Mouse (Mus musculus) kidney, embryonic 14.5 days (tissue): ENCODE measurements around the gene Glmp. TPM values are rescaled to one million over a fixed set of nuclear protein-coding genes. Genes with fewer than 3 reads are reported as not detected.

Experiments
- ATAC-seq: fragments of 200-750 bp; cut with Nextera tagmentation; 2 replicates; pipeline ENCODE4 v1.8.0; 2017; ENCODE audit warnings: moderate number of reproducible peaks, mild to moderate bottlenecking, moderate TSS enrichment, moderate library complexity; ENCODE audit not compliant: low FRiP score, low TSS enrichment
- H3K27ac ChIP-seq: fragments of 300-500 bp; sonication (generic); 2 replicates; pipeline ENCODE4 v1.5.1; 2014; ENCODE audit warnings: low read depth, mild to moderate bottlenecking, low read length, moderate library complexity, mixed read lengths
- H3K27me3 ChIP-seq: fragments of 300-500 bp; sonication (generic); 2 replicates; pipeline ENCODE4 v1.6.1; 2014; ENCODE audit warnings: mild to moderate bottlenecking, low read length; ENCODE audit not compliant: control insufficient read depth, insufficient read depth
- H3K36me3 ChIP-seq: fragments of 300-500 bp; sonication (generic); 2 replicates; pipeline ENCODE4 v1.6.1; 2014; ENCODE audit warnings: low read length, mixed read lengths; ENCODE audit not compliant: control insufficient read depth, insufficient read depth
- H3K4me1 ChIP-seq: fragments of 300-500 bp; sonication (generic); 2 replicates; pipeline ENCODE4 v1.6.1; 2014; ENCODE audit warnings: low read length, mixed read lengths; ENCODE audit not compliant: control insufficient read depth, insufficient read depth
- H3K4me2 ChIP-seq: fragments of 300-500 bp; sonication (generic); replicated peaks from 2 replicates; pipeline ENCODE4 v1.6.1; 2014; ENCODE audit warnings: low read depth, mild to moderate bottlenecking, low read length
- H3K4me3 ChIP-seq: fragments of 300-500 bp; sonication (generic); 2 replicates; pipeline ENCODE4 v1.5.1; 2014; ENCODE audit warnings: mild to moderate bottlenecking, low read length
- H3K9ac ChIP-seq: fragments of 300-500 bp; sonication (generic); 2 replicates; pipeline ENCODE4 v1.6.1; 2014; ENCODE audit warnings: low read depth, mild to moderate bottlenecking, low read length, moderate library complexity
- H3K9me3 ChIP-seq: fragments of 300-500 bp; sonication (generic); 2 replicates; pipeline ENCODE4 v1.6.1; 2016; ENCODE audit warnings: low read length; ENCODE audit not compliant: control insufficient read depth
- WGBS: fragments of 180-500 bp; shearing (Covaris S2); extraction: QIAGEN DNeasy Blood & Tissue Kit; methylation state at CpG from one replicate; pipeline ENCODE4 v1.1.7; 2014; 5-methylcytosine and 5-hydroxymethylcytosine counted together
- polyA plus RNA-seq: library from polyadenylated mRNA; unstranded; fragments of >200 nt; fragmentation: Nextera tagmentation; extraction: Ambion mirVana; gene quantifications from 2 replicates; pipeline ENCODE4 v1.2.1, GENCODE M21; 2014

The Glmp gene
- polyA plus RNA-seq, 1 experiment from 2014 or later: 138 TPM

- no peaks in the 10 kb centered on the region for H3K9me3 ChIP-seq
- peaks cover 14% of the 10 kb centered on the region for H3K4me1 ChIP-seq
- H3K27ac ChIP-seq: no peak overlapping the region
- H3K9ac ChIP-seq: peak overlapping the region; percentile 28; the same call in 1 of the 2 replicates
- WGBS: 39% methylated on average over 12 of the region's 12 CpGs
- peak overlapping the region; percentile 24 for H3K4me2 ChIP-seq
- no peak for ATAC-seq
- H3K36me3 ChIP-seq: peaks cover 16% of the 10 kb centered on the region; the same call in 1 of the 2 replicates
- peak overlapping the region; percentile 6; the same call in 1 of the 2 replicates for H3K4me3 ChIP-seq
- H3K27me3 ChIP-seq: no peaks in the 10 kb centered on the region
Observed at GRCm38 (mm10) chr3:88334029-88334658, 9.3 kb downstream of the Glmp start.

GRCm38 (mm10) chr3:88334902-88335435 lies 10.1 kb downstream of the Glmp start:
- Histone ChIP-seq H3K4me3 (peak overlapping the region; percentile 54), H3K27me3 (no peaks in the 10 kb centered on the region), H3K4me1 (peaks cover 14% of the 10 kb centered on the region), H3K4me2 (peak overlapping the region; percentile 50), H3K27ac (no peak overlapping the region), H3K36me3 (peaks cover 9% of the 10 kb centered on the region; the same call in 1 of the 2 replicates), H3K9me3 (no peaks in the 10 kb centered on the region), H3K9ac (peak overlapping the region; percentile 70)
- WGBS: 34% methylated on average over 3 of the region's 3 CpGs
- ATAC-seq: no peak

- H3K27me3 ChIP-seq: no peaks in the 10 kb centered on the region
- peak; percentile 30 for ATAC-seq
- H3K9me3 ChIP-seq: no peaks in the 10 kb centered on the region
- H3K4me1 ChIP-seq: peaks cover 14% of the 10 kb centered on the region
- peak overlapping the region; percentile 89 for H3K27ac ChIP-seq
- peak overlapping the region; percentile 50 for H3K4me2 ChIP-seq
- WGBS: under 1% methylated on average over 27 of the region's 27 CpGs
- peak overlapping the region; percentile 54 for H3K4me3 ChIP-seq
- peak overlapping the region; percentile 70 for H3K9ac ChIP-seq
- peaks cover 6% of the 10 kb centered on the region; the same call in 1 of the 2 replicates for H3K36me3 ChIP-seq
Observed at GRCm38 (mm10) chr3:88335436-88336053, 10.7 kb downstream of the Glmp start.

GRCm38 (mm10) chr3:88336058-88337013 lies 11.5 kb downstream of the Glmp start, which contains the start of the genes Tmem79 and Smg5:
Gene Tmem79, minus strand, starts transcription at chr3:88336148.
Gene Smg5, plus strand, starts transcription at chr3:88336260.
- Histone ChIP-seq H3K9me3 (no peaks in the 10 kb centered on the region), H3K9ac (peak within 1 kb of the TSS; percentile 70), H3K4me3 (peak within 1 kb of the TSS; percentile 54), H3K27me3 (no peaks in the 10 kb centered on the region), H3K27ac (peak within 1 kb of the TSS; percentile 89), H3K4me2 (peak within 1 kb of the TSS; percentile 50), H3K36me3 (peaks cover 8% of the 10 kb centered on the region; the same call in 1 of the 2 replicates), H3K4me1 (peaks cover 14% of the 10 kb centered on the region)
- peak; percentile 95 for ATAC-seq
- WGBS: 2% methylated on average over 59 of the region's 66 CpGs

- no peak for ATAC-seq
Observed at GRCm38 (mm10) chr3:88337367-88338020, 12.7 kb downstream of the Glmp start.

GRCm38 (mm10) chr3:88338316-88338715 lies 13.5 kb downstream of the Glmp start:
- no peak for ATAC-seq
- WGBS: 92% methylated on average over 7 of the region's 7 CpGs
- H3K4me3 ChIP-seq: no peak overlapping the region
- H3K27ac ChIP-seq: no peak overlapping the region
- peaks cover 27% of the 10 kb centered on the region for H3K36me3 ChIP-seq
- no peak overlapping the region for H3K4me2 ChIP-seq
- H3K27me3 ChIP-seq: no peaks in the 10 kb centered on the region
- H3K9ac ChIP-seq: no peak overlapping the region
- H3K4me1 ChIP-seq: peaks cover 14% of the 10 kb centered on the region
- no peaks in the 10 kb centered on the region for H3K9me3 ChIP-seq

More at GRCm38 (mm10) chr3:88337367-88338020, 12.7 kb downstream of the Glmp start:
- 77% methylated on average over 11 of the region's 11 CpGs for WGBS
- Histone ChIP-seq H3K27me3 (no peaks in the 10 kb centered on the region), H3K9me3 (no peaks in the 10 kb centered on the region), H3K36me3 (peaks cover 19% of the 10 kb centered on the region), H3K27ac (0 out of 2 replicates have a peak overlapping the region, but pooled peaks have one; percentile 6), H3K9ac (peak overlapping the region; percentile 4; the same call in 1 of the 2 replicates), H3K4me3 (peak overlapping the region; percentile 54), H3K4me1 (peaks cover 14% of the 10 kb centered on the region), H3K4me2 (peak overlapping the region; percentile 50)

DNA sequence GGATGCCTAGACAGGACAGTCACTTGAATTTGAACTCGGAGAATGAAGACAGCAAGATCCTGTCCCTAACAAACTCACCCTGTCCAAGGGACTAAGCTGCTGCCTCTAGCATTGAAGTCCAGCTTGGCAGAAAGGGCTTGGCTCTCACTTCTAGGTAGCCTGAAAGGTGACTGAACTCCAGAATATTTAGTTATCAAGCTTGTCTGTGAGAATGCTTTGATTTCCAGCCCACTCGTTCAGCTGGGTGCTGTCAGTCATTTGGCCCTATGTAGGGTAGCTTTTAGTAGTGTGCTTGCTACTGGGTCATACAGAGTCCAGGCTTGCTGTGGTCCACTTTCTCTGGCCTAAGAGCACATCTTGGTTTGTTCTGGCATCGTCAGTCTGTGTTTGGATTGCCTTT lies 14.2 kb downstream of the Glmp start:
- Histone ChIP-seq H3K4me2 (no peak overlapping the region), H3K27ac (no peak overlapping the region), H3K4me3 (no peak overlapping the region), H3K9ac (no peak overlapping the region), H3K9me3 (no peaks in the 10 kb centered on the region), H3K36me3 (peaks cover 34% of the 10 kb centered on the region), H3K27me3 (no peaks in the 10 kb centered on the region), H3K4me1 (peaks cover 12% of the 10 kb centered on the region)
- no peak for ATAC-seq
- WGBS: 73% methylated on average over 3 of the region's 3 CpGs

DNA sequence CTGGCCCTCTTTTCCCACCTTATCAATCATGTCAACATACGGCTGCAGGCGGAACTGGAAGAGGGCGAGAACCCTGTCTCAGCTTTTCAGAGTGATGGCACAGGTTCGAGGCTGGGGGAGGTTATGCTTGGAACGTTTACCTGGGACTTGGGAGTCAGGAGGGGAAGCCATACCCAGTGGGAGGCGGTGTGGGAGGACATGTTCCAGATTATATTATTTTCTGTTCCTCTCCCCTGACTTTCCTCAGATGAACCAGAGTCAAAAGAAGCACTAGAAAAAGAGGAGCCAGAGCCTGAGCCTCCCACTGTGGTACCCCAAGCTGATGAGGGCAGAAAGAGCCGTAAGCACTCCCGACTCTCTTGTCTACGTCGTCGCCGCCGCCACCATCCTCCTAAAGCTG lies 25.9 kb downstream of the Glmp start:
- no peak for ATAC-seq
- Histone ChIP-seq H3K9me3 (no peaks in the 10 kb centered on the region), H3K4me3 (no peak overlapping the region), H3K27me3 (no peaks in the 10 kb centered on the region), H3K4me2 (no peak overlapping the region), H3K9ac (no peak overlapping the region), H3K4me1 (no peaks in the 10 kb centered on the region), H3K27ac (no peak overlapping the region), H3K36me3 (peaks cover 98% of the 10 kb centered on the region)
- WGBS: 90% methylated on average over 13 of the region's 13 CpGs
